Mouse (Mus musculus): ENCODE data around the gene Tbc1d10a. TPM values are rescaled to one million over a fixed set of nuclear protein-coding genes. Genes with fewer than 3 reads are reported as not detected.

Tbc1d10a gene
- total and polyA plus RNA-seq, 3 experiments: 23.0 to 27.4 TPM; not detected in 1

DNA sequence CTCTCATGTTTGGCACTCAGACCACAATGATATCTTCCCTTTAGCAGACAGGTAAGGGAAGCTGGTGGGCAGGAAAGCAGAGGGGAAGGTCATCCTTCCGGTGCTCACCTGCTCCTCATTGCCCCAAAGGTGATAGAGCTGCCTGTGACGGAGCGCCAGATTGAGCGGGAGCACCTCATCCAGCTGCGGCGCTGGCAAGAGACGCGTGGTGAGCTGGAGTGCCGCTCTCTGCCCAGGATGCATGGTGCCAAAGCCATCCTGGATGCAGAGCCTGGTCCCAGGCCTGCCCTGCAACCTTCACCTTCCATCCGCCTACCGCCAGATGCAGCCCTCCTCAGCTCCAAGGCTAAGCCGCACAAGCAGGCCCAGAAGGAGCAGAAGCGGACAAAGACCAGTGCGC lies 28.0 kb downstream of the Tbc1d10a start:
- Histone ChIP-seq H3K4me3 (ENCODE audit: control insufficient read depth in 1 of 2, insufficient read depth in 1 of 2, low read depth in 2 of 2, low read length in 2 of 2) (no peak overlapping the region), H3K27ac (ENCODE audit: control insufficient read depth, low read depth, low read length) (no peak overlapping the region), H3K36me3 (ENCODE audit: control insufficient read depth in 1 of 2, insufficient read depth in 2 of 2, low read length in 2 of 2) (peaks cover 2 to 3% of the 10 kb centered on the region in 2 experiments; a peak in 2 of 4 replicates), H3K9me3 (replicated peaks; ENCODE audit: insufficient read depth, low read length) (no peaks in the 10 kb centered on the region), H3K79me2 (ENCODE audit: control insufficient read depth, insufficient read depth, low read length, poor library complexity) (no peaks in the 10 kb centered on the region; the same call in 1 of the 2 replicates), H3K27me3 (ENCODE audit: control insufficient read depth in 1 of 2, insufficient read depth in 2 of 2, low read length in 2 of 2) (no peaks in the 10 kb centered on the region), H3K4me1 (ENCODE audit: control insufficient read depth in 1 of 2, insufficient read depth in 2 of 2, low read length in 2 of 2) (peaks cover 0 to 11% of the 10 kb centered on the region in 2 experiments; a peak in 3 of 4 replicates), H3K9ac (ENCODE audit: control insufficient read depth, low read depth, low read length, poor library complexity, severe bottlenecking) (no peak overlapping the region)
- no peak for TF ChIP-seq TBP (IDR thresholded peaks at IDR 0.05; ENCODE audit: low read depth, low read length)
- TF ChIP-seq E2F4 (IDR thresholded peaks at IDR 0.05; ENCODE audit: borderline replicate concordance, low read depth, low read length): no peak
- no peak for TF ChIP-seq USF2 (IDR thresholded peaks at IDR 0.05; ENCODE audit: borderline replicate concordance in 1 of 2, insufficient read depth in 1 of 2, low read depth in 1 of 2, low read length in 2 of 2)
- no peak for TF ChIP-seq GATA1 (IDR thresholded peaks at IDR 0.05; ENCODE audit: low read depth, low read length)
- no peak for TF ChIP-seq GABPA (IDR thresholded peaks at IDR 0.05; ENCODE audit: low read depth, low read length)
- no peak for TF ChIP-seq MAZ (IDR thresholded peaks at IDR 0.05; ENCODE audit: low read depth, low read length)
- no peak for TF ChIP-seq ZC3H11A (IDR thresholded peaks at IDR 0.05; ENCODE audit: low read depth, low read length)
- TF ChIP-seq HCFC1 (IDR thresholded peaks at IDR 0.05; ENCODE audit: low read depth, low read length): no peak
- TF ChIP-seq NRF1 (IDR thresholded peaks at IDR 0.05; ENCODE audit: insufficient read depth, low read depth, low read length, poor library complexity, severe bottlenecking): no peak
- no peak for TF ChIP-seq RAD21 (IDR thresholded peaks at IDR 0.05; ENCODE audit: low read depth, low read length)
- DNase-seq (ENCODE audit: low read depth, low spot score): no peak

DNA sequence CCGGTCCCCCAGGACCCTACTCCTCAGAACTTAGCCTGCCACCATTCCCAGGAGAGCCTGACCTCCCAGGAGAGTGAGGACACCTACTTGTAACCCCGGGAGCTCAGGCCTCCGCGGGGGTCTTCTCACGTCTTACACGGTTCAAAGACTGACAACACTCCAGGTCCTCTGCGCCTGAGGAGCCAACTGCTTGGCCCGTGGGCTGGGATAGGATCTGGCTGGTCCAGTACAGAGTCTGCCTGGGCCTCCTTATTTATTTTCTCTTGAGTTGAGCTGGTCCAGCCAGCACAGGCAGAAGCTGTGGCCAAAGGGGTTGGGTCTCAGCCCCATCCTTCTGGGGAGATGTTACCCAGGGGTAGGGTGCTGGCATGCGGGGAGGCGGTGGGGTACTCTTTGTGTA lies 28.5 kb downstream of the Tbc1d10a start:
- Histone ChIP-seq H3K9me3 (replicated peaks; ENCODE audit: insufficient read depth, low read length) (no peaks in the 10 kb centered on the region), H3K4me1 (ENCODE audit: control insufficient read depth in 1 of 2, insufficient read depth in 2 of 2, low read length in 2 of 2) (peaks cover 0 to 11% of the 10 kb centered on the region in 2 experiments; a peak in 3 of 4 replicates), H3K36me3 (ENCODE audit: control insufficient read depth in 1 of 2, insufficient read depth in 2 of 2, low read length in 2 of 2) (peaks cover 2 to 3% of the 10 kb centered on the region in 2 experiments; a peak in 2 of 4 replicates), H3K27ac (ENCODE audit: control insufficient read depth, low read depth, low read length) (no peak overlapping the region), H3K27me3 (ENCODE audit: control insufficient read depth in 1 of 2, insufficient read depth in 2 of 2, low read length in 2 of 2) (no peaks in the 10 kb centered on the region), H3K9ac (ENCODE audit: control insufficient read depth, low read depth, low read length, poor library complexity, severe bottlenecking) (no peak overlapping the region), H3K4me3 (ENCODE audit: control insufficient read depth in 1 of 2, insufficient read depth in 1 of 2, low read depth in 2 of 2, low read length in 2 of 2) (no peak overlapping the region), H3K79me2 (ENCODE audit: control insufficient read depth, insufficient read depth, low read length, poor library complexity) (no peaks in the 10 kb centered on the region; the same call in 1 of the 2 replicates)
- DNase-seq (ENCODE audit: low read depth, low spot score): no peak
- TF ChIP-seq HCFC1 (IDR thresholded peaks at IDR 0.05; ENCODE audit: low read depth, low read length): no peak
- no peak for TF ChIP-seq ETS1 (IDR thresholded peaks at IDR 0.05; ENCODE audit: low read depth, low read length)
- TF ChIP-seq JUND (IDR thresholded peaks at IDR 0.05; ENCODE audit: low read depth, low read length): no peak
- TF ChIP-seq MXI1 (IDR thresholded peaks at IDR 0.05; ENCODE audit: low read depth, low read length): no peak
- no peak for TF ChIP-seq ZKSCAN1 (IDR thresholded peaks at IDR 0.05; ENCODE audit: low read depth, low read length)
- TF ChIP-seq RAD21 (IDR thresholded peaks at IDR 0.05; ENCODE audit: low read depth, low read length): no peak
- no peak for TF ChIP-seq ZC3H11A (IDR thresholded peaks at IDR 0.05; ENCODE audit: low read depth, low read length)
- TF ChIP-seq NELFE (IDR thresholded peaks at IDR 0.05; ENCODE audit: low read depth, low read length): no peak
- no peak for TF ChIP-seq E2F4 (IDR thresholded peaks at IDR 0.05; ENCODE audit: borderline replicate concordance, low read depth, low read length)
- TF ChIP-seq MYC (IDR thresholded peaks at IDR 0.05; ENCODE audit: low read depth, low read length): no peak
- TF ChIP-seq CHD2 (IDR thresholded peaks at IDR 0.05; ENCODE audit: low read length): no peak
- TF ChIP-seq GATA1 (IDR thresholded peaks at IDR 0.05; ENCODE audit: low read depth, low read length): no peak
- no peak for TF ChIP-seq POLR2A (IDR thresholded peaks at IDR 0.05; ENCODE audit: control insufficient read depth in 1 of 2, insufficient read depth in 1 of 2, low read depth in 1 of 2, low read length in 2 of 2, poor library complexity in 1 of 2)
- no peak for TF ChIP-seq NRF1 (IDR thresholded peaks at IDR 0.05; ENCODE audit: insufficient read depth, low read depth, low read length, poor library complexity, severe bottlenecking)
- no peak for TF ChIP-seq ELF1 (IDR thresholded peaks at IDR 0.05; ENCODE audit: low read depth, low read length)
- no peak for TF ChIP-seq SMC3 (IDR thresholded peaks at IDR 0.05; ENCODE audit: low read depth, low read length)
- no peak for TF ChIP-seq POLR2AphosphoS5 (IDR thresholded peaks at IDR 0.05; ENCODE audit: borderline replicate concordance, low read depth, low read length)
